Mouse (Mus musculus): ENCODE data around the gene Hist1h2bm.

Gene Hist1h2bm

GRCm38 (mm10) chr13:21721757-21722372 lies at the start of gene Hist1h2bm:
Hist1h2bm (plus strand) TSS chr13:21722044.
- in situ Hi-C loops (cut with MseI, MboI): loop anchor here in 1 of 2 experiments (25.0 kb wide), 1 partner anchor 315 kb away; the partner anchor contains the start of genes Hist1h2ag, Hist1h2ah, Hist1h2bj and Hist1h2bk

GRCm38 (mm10) chr13:21677305-21677704 lies 44.5 kb upstream of the Hist1h2bm start, which contains the start of gene Olfr1360:
Olfr1360 (minus strand) TSS chr13:21677405.
- in situ Hi-C loops (cut with MseI, MboI): no loop called here

GRCm38 (mm10) chr13:21697811-21698210 lies 24.0 kb upstream of the Hist1h2bm start, which contains the start of gene Olfr1359:
Olfr1359 (plus strand) TSS chr13:21698111.
- in situ Hi-C loops (cut with MseI, MboI): no loop called here

GRCm38 (mm10) chr13:21706669-21707068 lies 15.2 kb upstream of the Hist1h2bm start:
- in situ Hi-C loops (cut with MseI, MboI): loop anchor here in 1 of 2 experiments (25.0 kb wide), 1 partner anchor 331 kb away; the partner anchor contains the start of genes Hist1h2ag, Hist1h2ah, Hist1h2bj and Hist1h2bk

- in situ Hi-C loops (cut with MseI, MboI): loop anchor here in 1 of 2 experiments (25.0 kb wide), 1 partner anchor 327 kb away; the partner anchor contains the start of genes Hist1h2ag, Hist1h2ah, Hist1h2bj and Hist1h2bk
Observed at GRCm38 (mm10) chr13:21710031-21710711, 11.7 kb upstream of the Hist1h2bm start.

GRCm38 (mm10) chr13:21710821-21711525 lies 10.9 kb upstream of the Hist1h2bm start:
- in situ Hi-C loops (cut with MseI, MboI): loop anchor here in 1 of 2 experiments (25.0 kb wide), 1 partner anchor 326 kb away; the partner anchor contains the start of genes Hist1h2ag, Hist1h2ah, Hist1h2bj and Hist1h2bk

- in situ Hi-C loops (cut with MseI, MboI): loop anchor here in 1 of 2 experiments (25.0 kb wide), 1 partner anchor 326 kb away; the partner anchor contains the start of genes Hist1h2ag, Hist1h2ah, Hist1h2bj and Hist1h2bk
Observed at GRCm38 (mm10) chr13:21711698-21712097, 10.1 kb upstream of the Hist1h2bm start.

GRCm38 (mm10) chr13:21714725-21715124 lies 7.1 kb upstream of the Hist1h2bm start:
- in situ Hi-C loops (cut with MseI, MboI): loop anchor here in 1 of 2 experiments (25.0 kb wide), 1 partner anchor 323 kb away; the partner anchor contains the start of genes Hist1h2ag, Hist1h2ah, Hist1h2bj and Hist1h2bk

- in situ Hi-C loops (cut with MseI, MboI): loop anchor here in 1 of 2 experiments (25.0 kb wide), 1 partner anchor 322 kb away; the partner anchor contains the start of genes Hist1h2ag, Hist1h2ah, Hist1h2bj and Hist1h2bk
Observed at GRCm38 (mm10) chr13:21715131-21715863, 6.5 kb upstream of the Hist1h2bm start.

GRCm38 (mm10) chr13:21715864-21716539 lies 5.8 kb upstream of the Hist1h2bm start, which contains the start of the genes Hist1h2bl and Hist1h2ai:
Hist1h2bl (minus strand) TSS chr13:21716143.
Hist1h2ai (plus strand) TSS chr13:21716422.
- in situ Hi-C loops (cut with MseI, MboI): loop anchor here in 1 of 2 experiments (25.0 kb wide), 1 partner anchor 321 kb away; the partner anchor contains the start of genes Hist1h2ag, Hist1h2ah, Hist1h2bj and Hist1h2bk

GRCm38 (mm10) chr13:21716540-21717391 lies 5.1 kb upstream of the Hist1h2bm start:
- in situ Hi-C loops (cut with MseI, MboI): loop anchor here in 1 of 2 experiments (25.0 kb wide), 1 partner anchor 321 kb away; the partner anchor contains the start of genes Hist1h2ag, Hist1h2ah, Hist1h2bj and Hist1h2bk

- in situ Hi-C loops (cut with MseI, MboI): loop anchor here in 1 of 2 experiments (25.0 kb wide), 1 partner anchor 320 kb away; the partner anchor contains the start of genes Hist1h2ag, Hist1h2ah, Hist1h2bj and Hist1h2bk
Observed at GRCm38 (mm10) chr13:21717397-21718357, 4.2 kb upstream of the Hist1h2bm start, which contains the start of gene Hist1h3h. Hist1h3h (plus strand) TSS chr13:21717659.

GRCm38 (mm10) chr13:21718381-21719080 lies 3.3 kb upstream of the Hist1h2bm start:
- in situ Hi-C loops (cut with MseI, MboI): loop anchor here in 1 of 2 experiments (25.0 kb wide), 1 partner anchor 319 kb away; the partner anchor contains the start of genes Hist1h2ag, Hist1h2ah, Hist1h2bj and Hist1h2bk

- in situ Hi-C loops (cut with MseI, MboI): loop anchor here in 1 of 2 experiments (25.0 kb wide), 1 partner anchor 316 kb away; the partner anchor contains the start of genes Hist1h2ag, Hist1h2ah, Hist1h2bj and Hist1h2bk
Observed at GRCm38 (mm10) chr13:21721107-21721756, 612 bp upstream of the Hist1h2bm start.

- in situ Hi-C loops (cut with MseI, MboI): loop anchor here in 1 of 2 experiments (25.0 kb wide), 1 partner anchor 315 kb away; the partner anchor contains the start of genes Hist1h2ag, Hist1h2ah, Hist1h2bj and Hist1h2bk
Observed at GRCm38 (mm10) chr13:21722373-21722925, 605 bp downstream of the Hist1h2bm start.

Measured in mouse trophoblast stem cell (cell line).